8 mouse cellular contexts compared by ENCODE assay signal in genomic region chrX:20688068-20688547, GRCm38 (mm10). TPM values are rescaled to one million over a fixed set of nuclear protein-coding genes. Genes with fewer than 3 reads are reported as not detected.
A peak's percentile ranks its signal among the peaks of the same experiment; 100 is the strongest.
DNase-seq lines count a peak whose midpoint lies in the region; ATAC-seq and TF ChIP-seq lines count a peak whose summit lies in the region.

No protein-coding gene starts in this region.

- H3K9ac ChIP-seq in heart, embryonic 13.5 days = peak overlapping the region; percentile 96
- peak overlapping the region; percentile 91 for H3K9ac ChIP-seq in liver, embryonic 11.5 days (ENCODE audit: low read depth, low read length)

- peaks cover 41% of the 10 kb centered on the region for H3K79me2 ChIP-seq in myocyte (ENCODE audit: control insufficient read depth, insufficient read depth)

- WGBS in heart, embryonic 13.5 days = 7% methylated on average over 18 of the region's 33 CpGs
- WGBS in liver, embryonic 11.5 days = 11% methylated on average over 33 of the region's 33 CpGs

- H3K4me2 ChIP-seq in heart, embryonic 13.5 days = peak overlapping the region; percentile 80
- peak overlapping the region; percentile 80 for H3K4me2 ChIP-seq in liver, embryonic 11.5 days
- H3K4me2 ChIP-seq in myocyte (ENCODE audit: low read depth) = peak overlapping the region; percentile 98

- peak overlapping the region; percentile 90 for H3ac ChIP-seq in myocyte (ENCODE audit: control insufficient read depth, insufficient read length)

- DNase-seq in CD4-positive, CD25-positive, alpha-beta regulatory T cell, adult 2 months (ENCODE audit: low read depth, low spot score) = peak; percentile 88
- DNase-seq in brain, embryonic 18.5 days (ENCODE audit: low read depth, low spot score) = peak; percentile 72
- peak; percentile 88 for DNase-seq in kidney, postnatal 10 days
- DNase-seq in liver, embryonic 11.5 days (ENCODE audit: low spot score) = peak; percentile 76
- DNase-seq in spleen, postnatal 4 days (ENCODE audit: low spot score in 2 of 2) = peak; percentile 78 to 87

- peaks cover 29% of the 10 kb centered on the region for H3K4me1 ChIP-seq in heart, embryonic 13.5 days
- H3K4me1 ChIP-seq in liver, embryonic 11.5 days (replicated peaks; ENCODE audit: control insufficient read depth, insufficient read depth, low read length) = peaks cover 8% of the 10 kb centered on the region; the same call in 1 of the 2 replicates

- peak overlapping the region; percentile 99 for H3K27ac ChIP-seq in heart, embryonic 13.5 days (replicated peaks)
- peak overlapping the region; percentile 91 for H3K27ac ChIP-seq in liver, embryonic 11.5 days (ENCODE audit: low read depth, low read length)

- peak; percentile 62 for TF ChIP-seq POLR2A in myocyte (IDR thresholded peaks at IDR 0.05; ENCODE audit: insufficient read length, low read depth)

- no peaks in the 10 kb centered on the region for H3K27me3 ChIP-seq in heart, embryonic 13.5 days (replicated peaks)
- no peaks in the 10 kb centered on the region for H3K27me3 ChIP-seq in liver, embryonic 11.5 days (replicated peaks; ENCODE audit: control insufficient read depth, insufficient read depth, low read length)
- H3K27me3 ChIP-seq in myocyte (ENCODE audit: control insufficient read depth, insufficient read depth, insufficient read length) = no peaks in the 10 kb centered on the region

- H3K36me3 ChIP-seq in heart, embryonic 13.5 days = peaks cover 11% of the 10 kb centered on the region
- peaks cover 2% of the 10 kb centered on the region; the same call in 1 of the 2 replicates for H3K36me3 ChIP-seq in liver, embryonic 11.5 days (ENCODE audit: control insufficient read depth, insufficient read depth, low read length)
- no peaks in the 10 kb centered on the region for H3K36me3 ChIP-seq in myocyte (ENCODE audit: control insufficient read depth, insufficient read depth)

- ATAC-seq in erythroid progenitor cell, adult 5-6 weeks (replicated peaks; ENCODE audit: low FRiP score, poor library complexity, severe bottlenecking) = peak; percentile 84
- ATAC-seq in heart, embryonic 13.5 days (ENCODE audit: extremely low read depth, insufficient number of reproducible peaks, low FRiP score, low TSS enrichment) = peak; percentile 90
- peak; percentile 86 for ATAC-seq in liver, embryonic 11.5 days (replicated peaks; ENCODE audit: low FRiP score)

- H3K9me3 ChIP-seq in heart, embryonic 13.5 days = no peaks in the 10 kb centered on the region
- H3K9me3 ChIP-seq in liver, embryonic 11.5 days (ENCODE audit: control insufficient read depth, low read length) = no peaks in the 10 kb centered on the region

- H3K4me3 ChIP-seq in heart, embryonic 13.5 days = peak overlapping the region; percentile 75
- H3K4me3 ChIP-seq in liver, embryonic 11.5 days (ENCODE audit: low read depth, low read length) = peak overlapping the region; percentile 78
- H3K4me3 ChIP-seq in myocyte = peak overlapping the region; percentile 42

TF ChIP-seq in myocyte, 11 proteins besides CTCF, POLR2A, EP300 and RAD21:
- TF ChIP-seq E2F4 (IDR thresholded peaks at IDR 0.05; ENCODE audit: insufficient read depth) = no peak
- peak; percentile 66 for TF ChIP-seq POLR2AphosphoS2 (IDR thresholded peaks at IDR 0.05; ENCODE audit: insufficient read length, low read depth)
- TF ChIP-seq SRF (IDR thresholded peaks at IDR 0.05; ENCODE audit: control insufficient read depth, insufficient read length, low read depth) = peak; percentile 45
- peak in 1 of 3 experiments; percentile 35 for TF ChIP-seq MYOG (IDR thresholded peaks at IDR 0.05; ENCODE audit: control insufficient read depth in 1 of 3, insufficient read depth in 1 of 3, insufficient read length in 2 of 3, low read depth in 2 of 3)

RNA-seq across cellular contexts. Expression of gene Cdk16, which starts 0.4 kb away (rescaled TPM):
- total RNA-seq in erythroid progenitor cell, adult 5-6 weeks (2015; ENCODE audit: low replicate concordance) = 112 and 120 TPM in 2 replicates
- total RNA-seq in erythroid progenitor cell, adult 5-6 weeks (2017; ENCODE audit: low replicate concordance) = 56.3 and 60.6 TPM in 2 replicates
- 99.7 and 107 TPM in 2 replicates for polyA plus RNA-seq in heart, embryonic 13.5 days (2015; fragmentation: Nextera tagmentation; extraction: Ambion mirVana)
- polyA plus RNA-seq in liver, embryonic 11.5 days (2014; fragmentation: Nextera tagmentation; extraction: Ambion mirVana) = 62.1 and 68.3 TPM in 2 replicates
- polyA plus RNA-seq in myocyte (2012; fragmentation: generic; extraction: Trizol) = 113 TPM

RNA-seq across cellular contexts. Expression of gene Usp11, which starts 15.6 kb away (rescaled TPM):
- total RNA-seq in erythroid progenitor cell, adult 5-6 weeks (2015; ENCODE audit: low replicate concordance) = 2.9 and 3.6 TPM in 2 replicates
- 0.64 and 6.4 TPM in 2 replicates for total RNA-seq in erythroid progenitor cell, adult 5-6 weeks (2017; ENCODE audit: low replicate concordance)
- polyA plus RNA-seq in heart, embryonic 13.5 days (2015; fragmentation: Nextera tagmentation; extraction: Ambion mirVana) = 34.9 and 36.1 TPM in 2 replicates
- polyA plus RNA-seq in liver, embryonic 11.5 days (2014; fragmentation: Nextera tagmentation; extraction: Ambion mirVana) = 33.0 and 36.3 TPM in 2 replicates
- polyA plus RNA-seq in myocyte (2012; fragmentation: generic; extraction: Trizol) = 24.5 TPM

RNA-seq across cellular contexts. Expression of gene Uba1, which starts 30.0 kb away (rescaled TPM):
- 59.9 and 60.9 TPM in 2 replicates for total RNA-seq in erythroid progenitor cell, adult 5-6 weeks (2015; ENCODE audit: low replicate concordance)
- 62.3 and 63.2 TPM in 2 replicates for total RNA-seq in erythroid progenitor cell, adult 5-6 weeks (2017; ENCODE audit: low replicate concordance)
- 165 TPM in 2 replicates for polyA plus RNA-seq in heart, embryonic 13.5 days (2015; fragmentation: Nextera tagmentation; extraction: Ambion mirVana)
- 189 and 203 TPM in 2 replicates for polyA plus RNA-seq in liver, embryonic 11.5 days (2014; fragmentation: Nextera tagmentation; extraction: Ambion mirVana)
- polyA plus RNA-seq in myocyte (2012; fragmentation: generic; extraction: Trizol) = 353 TPM

Comparison
In these comparisons a context has a peak if more than half of its experiments do, and no peak if none do; other contexts are left out.
1. Peak in every context shown above with its lines: DNase-seq, ATAC-seq, H3K4me3 ChIP-seq and H3K27ac ChIP-seq.